Mouse (Mus musculus): ENCODE measurements around the gene Bmp3. TPM values are rescaled to one million over a fixed set of nuclear protein-coding genes. Genes with fewer than 3 reads are reported as not detected.
A peak's percentile ranks its signal among the peaks of the same experiment; 100 is the strongest.

The Bmp3 gene
- not detected in 2 replicates for total RNA-seq (2012; rRNA removed)
- total RNA-seq (2014; rRNA removed) = not detected in 2 replicates
- not detected in 2 replicates for polyA plus RNA-seq (2012; ENCODE audit: insufficient read length, low read depth)

- DNase-seq (ENCODE audit: extremely low read depth) = no peak
- no peak within 1 kb of the TSS for H3K9ac ChIP-seq (ENCODE audit: insufficient read depth, low read depth)
- H3K4me2 ChIP-seq (ENCODE audit: insufficient read depth, low read depth, poor library complexity, severe bottlenecking) = no peak within 1 kb of the TSS
- in situ Hi-C loops (cut with MboI; ENCODE audit: low pct_ligation_motif_present, low pct_unique_long_range_greater_than_20kb, low sequenced_read_pairs) (no loop called here), dilution Hi-C loops (cut with MboI; ENCODE audit: extremely low pct_ligation_motif_present, extremely low pct_unique_long_range_greater_than_20kb, low sequenced_read_pairs) (no loop called here)
- H3K27me3 ChIP-seq (replicated peaks) = no peaks in the 10 kb centered on the region
- no peaks in the 10 kb centered on the region for H3K79me2 ChIP-seq (replicated peaks; ENCODE audit: control insufficient read depth, extremely low read depth, insufficient read depth, poor library complexity, severe bottlenecking)
- H3K9me3 ChIP-seq (replicated peaks; ENCODE audit: low read length) = no peaks in the 10 kb centered on the region
- no peaks in the 10 kb centered on the region for H3K4me1 ChIP-seq (ENCODE audit: control insufficient read depth in 1 of 2, insufficient read depth in 2 of 2)
- H3K36me3 ChIP-seq (replicated peaks in 1 of 2; ENCODE audit: control insufficient read depth in 1 of 2, insufficient read depth in 1 of 2, low read length in 1 of 2) = no peaks in the 10 kb centered on the region
- TF ChIP-seq USF1 (IDR thresholded peaks at IDR 0.05; ENCODE audit: low read depth, low read length) (no peak), RCOR1 (conservative IDR thresholded peaks at IDR 0.05; ENCODE audit: low read depth, low read length) (no peak), ELF1 (IDR thresholded peaks at IDR 0.05; ENCODE audit: low read depth, low read length) (no peak), MAZ (IDR thresholded peaks at IDR 0.05; ENCODE audit: low read depth, low read length) (no peak), MAX (IDR thresholded peaks at IDR 0.05; ENCODE audit: low read length) (no peak)
- H3K4me3 ChIP-seq (replicated peaks in 1 of 3; ENCODE audit: low read depth in 2 of 3, low read length in 2 of 3, poor library complexity in 1 of 3) = no peak within 1 kb of the TSS
- H3K27ac ChIP-seq (ENCODE audit: insufficient read depth, low read depth) = no peak within 1 kb of the TSS
These were observed at the start of gene Bmp3 for GRCm38 (mm10) chr5:98854264-98854626. Gene Bmp3 (plus strand): TSS chr5:98854415.

- DNase-seq (ENCODE audit: extremely low read depth) = peak; percentile 45
- no peak overlapping the region for H3K9ac ChIP-seq (ENCODE audit: insufficient read depth, low read depth)
- H3K4me2 ChIP-seq (ENCODE audit: insufficient read depth, low read depth, poor library complexity, severe bottlenecking) = no peak overlapping the region
- H3K79me2 ChIP-seq (replicated peaks; ENCODE audit: control insufficient read depth, extremely low read depth, insufficient read depth, poor library complexity, severe bottlenecking) = no peaks in the 10 kb centered on the region
- TF ChIP-seq JUND (conservative IDR thresholded peaks at IDR 0.05; ENCODE audit: low read depth, low read length) (peak; percentile 47; the same call in 1 of the 2 replicates), JUN (IDR thresholded peaks at IDR 0.05; ENCODE audit: insufficient read depth, low read depth, low read length) (no peak)
- no peaks in the 10 kb centered on the region for H3K27me3 ChIP-seq (replicated peaks)
- H3K4me3 ChIP-seq (replicated peaks in 1 of 3; ENCODE audit: low read depth in 2 of 3, low read length in 2 of 3, poor library complexity in 1 of 3) = no peak overlapping the region
- no peaks in the 10 kb centered on the region for H3K9me3 ChIP-seq (replicated peaks; ENCODE audit: low read length)
- H3K36me3 ChIP-seq (replicated peaks in 1 of 2; ENCODE audit: control insufficient read depth in 1 of 2, insufficient read depth in 1 of 2, low read length in 1 of 2) = no peaks in the 10 kb centered on the region
- in situ Hi-C loops (cut with MboI; ENCODE audit: low pct_ligation_motif_present, low pct_unique_long_range_greater_than_20kb, low sequenced_read_pairs) = no loop called here
- dilution Hi-C loops (cut with MboI; ENCODE audit: extremely low pct_ligation_motif_present, extremely low pct_unique_long_range_greater_than_20kb, low sequenced_read_pairs) = no loop called here
- H3K27ac ChIP-seq (ENCODE audit: insufficient read depth, low read depth) = no peak overlapping the region
- peaks cover 0 to 9% of the 10 kb centered on the region in 2 experiments; a peak in 1 of 4 replicates for H3K4me1 ChIP-seq (ENCODE audit: control insufficient read depth in 1 of 2, insufficient read depth in 2 of 2)
These were observed 49.5 kb upstream of the Bmp3 start for GRCm38 (mm10) chr5:98804761-98805160.

GRCm38 (mm10) chr5:98806492-98806891, 47.7 kb upstream of the Bmp3 start:
- H3K9me3 ChIP-seq (replicated peaks; ENCODE audit: low read length) = no peaks in the 10 kb centered on the region
- peaks cover 0 to 9% of the 10 kb centered on the region in 2 experiments; a peak in 1 of 4 replicates for H3K4me1 ChIP-seq (ENCODE audit: control insufficient read depth in 1 of 2, insufficient read depth in 2 of 2)
- in situ Hi-C loops (cut with MboI; ENCODE audit: low pct_ligation_motif_present, low pct_unique_long_range_greater_than_20kb, low sequenced_read_pairs) = no loop called here
- no peak for TF ChIP-seq MAZ (IDR thresholded peaks at IDR 0.05; ENCODE audit: low read depth, low read length)
- no peak for TF ChIP-seq MAFK (IDR thresholded peaks at IDR 0.05; ENCODE audit: insufficient replicate concordance, low read length)
- no peak for TF ChIP-seq BHLHE40 (IDR thresholded peaks at IDR 0.05; ENCODE audit: low read depth, low read length)
- TF ChIP-seq EP300 (IDR thresholded peaks at IDR 0.05; ENCODE audit: low read length) = no peak
- TF ChIP-seq USF2 (conservative IDR thresholded peaks at IDR 0.05; ENCODE audit: low read depth, low read length) = no peak
- TF ChIP-seq TCF12 (IDR thresholded peaks at IDR 0.05; ENCODE audit: low read depth, low read length) = no peak
- TF ChIP-seq MEF2A (IDR thresholded peaks at IDR 0.05; ENCODE audit: borderline replicate concordance, low read depth, low read length) = no peak
- TF ChIP-seq TBP (conservative IDR thresholded peaks at IDR 0.05; ENCODE audit: low read depth, low read length) = no peak
- TF ChIP-seq ETS1 (conservative IDR thresholded peaks at IDR 0.05; ENCODE audit: low read depth, low read length) = no peak
- TF ChIP-seq KAT2A (IDR thresholded peaks at IDR 0.05; ENCODE audit: insufficient replicate concordance, low read length) = no peak
- no peak for TF ChIP-seq MYC (IDR thresholded peaks at IDR 0.05; ENCODE audit: low read depth, low read length)
- no peak for TF ChIP-seq PAX5 (IDR thresholded peaks at IDR 0.05; ENCODE audit: low read length)
- no peak overlapping the region for H3K27ac ChIP-seq (ENCODE audit: insufficient read depth, low read depth)
- no peaks in the 10 kb centered on the region for H3K36me3 ChIP-seq (replicated peaks in 1 of 2; ENCODE audit: control insufficient read depth in 1 of 2, insufficient read depth in 1 of 2, low read length in 1 of 2)
- no peak overlapping the region for H3K4me3 ChIP-seq (replicated peaks in 1 of 3; ENCODE audit: low read depth in 2 of 3, low read length in 2 of 3, poor library complexity in 1 of 3)
- no peaks in the 10 kb centered on the region for H3K27me3 ChIP-seq (replicated peaks)
- no peak overlapping the region for H3K4me2 ChIP-seq (ENCODE audit: insufficient read depth, low read depth, poor library complexity, severe bottlenecking)
- DNase-seq (ENCODE audit: extremely low read depth) = no peak
- H3K9ac ChIP-seq (ENCODE audit: insufficient read depth, low read depth) = no peak overlapping the region
- dilution Hi-C loops (cut with MboI; ENCODE audit: extremely low pct_ligation_motif_present, extremely low pct_unique_long_range_greater_than_20kb, low sequenced_read_pairs) = no loop called here
- H3K79me2 ChIP-seq (replicated peaks; ENCODE audit: control insufficient read depth, extremely low read depth, insufficient read depth, poor library complexity, severe bottlenecking) = no peaks in the 10 kb centered on the region
